ENCODE assay signal across 9 mouse cellular contexts in genomic region chr4:48725660-48726348, GRCm38 (mm10).
DNase-seq lines count a peak whose midpoint lies in the region; ATAC-seq lines count a peak whose summit lies in the region.
"Had no signal": no experiment of that assay in that cellular context is flagged by ENCODE, and none has a peak within 500 bp of the region (broad histone marks: within the 10 kb centered on the region; RNA-seq: fewer than 3 reads in every experiment).

No protein-coding gene starts in this region.

- H3K36me3 ChIP-seq in forebrain, embryonic 16.5 days (ENCODE audit: control insufficient read depth, insufficient read depth): no peaks in the 10 kb centered on the region
- no peaks in the 10 kb centered on the region for H3K36me3 ChIP-seq in neural tube, embryonic 15.5 days

- intact Hi-C loops in heart, postnatal 14 days (cut with DNase I): no loop called here

- no peak overlapping the region for H3K9ac ChIP-seq in forebrain, embryonic 16.5 days (replicated peaks; ENCODE audit: low read depth, low read length)
- no peak overlapping the region for H3K9ac ChIP-seq in neural tube, embryonic 15.5 days (replicated peaks)
- H3K9ac ChIP-seq: liver, embryonic 14.5 days had no signal

- H3K4me1 ChIP-seq in forebrain, embryonic 16.5 days (replicated peaks; ENCODE audit: control insufficient read depth, insufficient read depth, low read length): peaks cover 18% of the 10 kb centered on the region
- peaks cover 24% of the 10 kb centered on the region for H3K4me1 ChIP-seq in neural tube, embryonic 15.5 days

- peak; percentile 62 for DNase-seq in embryo, embryonic 11 days
- peak; percentile 29 to 77 for DNase-seq in layer of hippocampus, postnatal 14 days (ENCODE audit: low spot score in 2 of 2)
- no peak for DNase-seq in T-cell, adult 2 months (ENCODE audit: low spot score)
- DNase-seq in lung, postnatal 14 days: no peak
- no peak for DNase-seq in heart, postnatal 14 days
- no peak for DNase-seq in spleen, adult 18-20 months

- WGBS in forebrain, embryonic 16.5 days: 19% methylated on average over 13 of the region's 13 CpGs
- 20% methylated on average over 13 of the region's 13 CpGs for WGBS in neural tube, embryonic 15.5 days

- peak overlapping the region; percentile 77 for H3K27ac ChIP-seq in forebrain, embryonic 16.5 days (ENCODE audit: low read length)
- peak overlapping the region; percentile 67 for H3K27ac ChIP-seq in neural tube, embryonic 15.5 days (replicated peaks)
- H3K27ac ChIP-seq: liver, embryonic 14.5 days had no signal

- H3K27me3 ChIP-seq in forebrain, embryonic 16.5 days (replicated peaks; ENCODE audit: control insufficient read depth, insufficient read depth, low read length): no peaks in the 10 kb centered on the region
- H3K27me3 ChIP-seq in neural tube, embryonic 15.5 days (replicated peaks): no peaks in the 10 kb centered on the region

- no peak overlapping the region for H3K4me3 ChIP-seq in forebrain, embryonic 16.5 days (replicated peaks; ENCODE audit: low read length)
- no peak overlapping the region for H3K4me3 ChIP-seq in neural tube, embryonic 15.5 days (replicated peaks)

- ATAC-seq in forebrain, embryonic 16.5 days: peak; percentile 94
- peak; percentile 78 for ATAC-seq in neural tube, embryonic 15.5 days (ENCODE audit: low FRiP score)

- H3K4me2 ChIP-seq in forebrain, embryonic 16.5 days (ENCODE audit: low read length): peak overlapping the region; percentile 36
- H3K4me2 ChIP-seq in neural tube, embryonic 15.5 days: peak overlapping the region; percentile 15; the same call in 1 of the 2 replicates

- H3K9me3 ChIP-seq in forebrain, embryonic 16.5 days (ENCODE audit: control insufficient read depth, low read length): no peaks in the 10 kb centered on the region
- H3K9me3 ChIP-seq in neural tube, embryonic 15.5 days (replicated peaks): no peaks in the 10 kb centered on the region

Comparison
In these comparisons a context has a peak if more than half of its experiments do, and no peak if none do; other contexts are left out.
1. DNase-seq: peak in embryo, embryonic 11 days (single experiment) and layer of hippocampus, postnatal 14 days (2 of 2); none in T-cell, adult 2 months (single experiment), lung, postnatal 14 days (single experiment), heart, postnatal 14 days (0 of 2) and spleen, adult 18-20 months (0 of 2).